Mouse (Mus musculus): ENCODE results near the gene Osbpl2. TPM values are rescaled to one million over a fixed set of nuclear protein-coding genes. Genes with fewer than 3 reads are reported as not detected.

Osbpl2 gene
- polyA plus RNA-seq (2015; fragmentation: Nextera tagmentation; extraction: Ambion mirVana): 34.1 and 37.8 TPM in 2 replicates

GRCm38 (mm10) chr2:180118661-180119438 lies at the start of gene Osbpl2:
Gene Osbpl2, plus strand, starts transcription at chr2:180119306.
- WGBS: under 1% methylated on average over 55 of the region's 55 CpGs
- Histone ChIP-seq H3K27me3 (replicated peaks) (no peaks in the 10 kb centered on the region), H3K9ac (peak within 1 kb of the TSS; percentile 94), H3K9me3 (no peaks in the 10 kb centered on the region), H3K4me2 (peak within 1 kb of the TSS; percentile 88), H3K4me3 (peak within 1 kb of the TSS; percentile 94), H3K27ac (replicated peaks) (peak within 1 kb of the TSS; percentile 84), H3K4me1 (peaks cover 64% of the 10 kb centered on the region), H3K36me3 (peaks cover 7% of the 10 kb centered on the region)
- peak; percentile 96 for ATAC-seq (ENCODE audit: extremely low read depth, insufficient number of reproducible peaks, low FRiP score, low TSS enrichment)

GRCm38 (mm10) chr2:180069770-180070480 lies 49.2 kb upstream of the Osbpl2 start:
- peak overlapping the region; percentile 81 for H3K27ac ChIP-seq (replicated peaks)
- H3K4me2 ChIP-seq: peak overlapping the region; percentile 95
- H3K4me3 ChIP-seq: peak overlapping the region; percentile 79
- no peaks in the 10 kb centered on the region for H3K27me3 ChIP-seq (replicated peaks)
- H3K9me3 ChIP-seq: no peaks in the 10 kb centered on the region
- ATAC-seq (ENCODE audit: extremely low read depth, insufficient number of reproducible peaks, low FRiP score, low TSS enrichment): no peak; the same call in 1 of the 2 replicates
- H3K9ac ChIP-seq: peak overlapping the region; percentile 85
- WGBS: 31% methylated on average over 20 of the region's 20 CpGs
- H3K4me1 ChIP-seq: peaks cover 15% of the 10 kb centered on the region
- peaks cover 38% of the 10 kb centered on the region for H3K36me3 ChIP-seq

- peak; percentile 82 for ATAC-seq (ENCODE audit: extremely low read depth, insufficient number of reproducible peaks, low FRiP score, low TSS enrichment)
Observed at GRCm38 (mm10) chr2:180070481-180071453, 48.3 kb upstream of the Osbpl2 start, which contains the start of gene Mtg2. Gene Mtg2, plus strand, starts transcription at chr2:180070588.

GRCm38 (mm10) chr2:180071671-180072070 lies 47.4 kb upstream of the Osbpl2 start:
- peak overlapping the region; percentile 14; the same call in 1 of the 2 replicates for H3K9ac ChIP-seq
- H3K27me3 ChIP-seq (replicated peaks): no peaks in the 10 kb centered on the region
- H3K4me2 ChIP-seq: no peak overlapping the region
- H3K9me3 ChIP-seq: no peaks in the 10 kb centered on the region
- no peak for ATAC-seq (ENCODE audit: extremely low read depth, insufficient number of reproducible peaks, low FRiP score, low TSS enrichment)
- peaks cover 15% of the 10 kb centered on the region for H3K4me1 ChIP-seq
- peaks cover 35% of the 10 kb centered on the region for H3K36me3 ChIP-seq
- H3K27ac ChIP-seq (replicated peaks): no peak overlapping the region
- H3K4me3 ChIP-seq: peak overlapping the region; percentile 79; the same call in 1 of the 2 replicates
- WGBS: 73% methylated on average over 2 of the region's 2 CpGs

More at GRCm38 (mm10) chr2:180070481-180071453, 48.3 kb upstream of the Osbpl2 start, which contains the start of gene Mtg2:
- Histone ChIP-seq H3K36me3 (peaks cover 35% of the 10 kb centered on the region), H3K4me1 (peaks cover 15% of the 10 kb centered on the region), H3K9ac (peak within 1 kb of the TSS; percentile 85), H3K4me3 (peak within 1 kb of the TSS; percentile 79), H3K4me2 (peak within 1 kb of the TSS; percentile 95), H3K9me3 (no peaks in the 10 kb centered on the region), H3K27ac (replicated peaks) (peak within 1 kb of the TSS; percentile 81), H3K27me3 (replicated peaks) (no peaks in the 10 kb centered on the region)
- WGBS: 5% methylated on average over 58 of the region's 58 CpGs

GRCm38 (mm10) chr2:180072886-180073285 lies 46.2 kb upstream of the Osbpl2 start:
- Histone ChIP-seq H3K36me3 (peaks cover 36% of the 10 kb centered on the region), H3K27me3 (replicated peaks) (no peaks in the 10 kb centered on the region), H3K4me3 (no peak overlapping the region), H3K4me1 (peaks cover 15% of the 10 kb centered on the region), H3K9me3 (no peaks in the 10 kb centered on the region), H3K9ac (no peak overlapping the region), H3K4me2 (no peak overlapping the region), H3K27ac (replicated peaks) (no peak overlapping the region)
- WGBS: 81% methylated on average over 7 of the region's 7 CpGs
- ATAC-seq (ENCODE audit: extremely low read depth, insufficient number of reproducible peaks, low FRiP score, low TSS enrichment): no peak

GRCm38 (mm10) chr2:180077622-180078021 lies 41.5 kb upstream of the Osbpl2 start:
- H3K9ac ChIP-seq: no peak overlapping the region
- no peak overlapping the region for H3K4me3 ChIP-seq
- ATAC-seq (ENCODE audit: extremely low read depth, insufficient number of reproducible peaks, low FRiP score, low TSS enrichment): no peak
- no peak overlapping the region for H3K4me2 ChIP-seq
- no peaks in the 10 kb centered on the region for H3K9me3 ChIP-seq
- H3K36me3 ChIP-seq: peaks cover 63% of the 10 kb centered on the region
- H3K27me3 ChIP-seq (replicated peaks): no peaks in the 10 kb centered on the region
- no peaks in the 10 kb centered on the region for H3K4me1 ChIP-seq
- WGBS: 76% methylated on average over 3 of the region's 3 CpGs
- H3K27ac ChIP-seq (replicated peaks): no peak overlapping the region

- Histone ChIP-seq H3K27me3 (replicated peaks) (no peaks in the 10 kb centered on the region), H3K36me3 (peaks cover 73% of the 10 kb centered on the region), H3K27ac (replicated peaks) (no peak overlapping the region), H3K4me3 (no peak overlapping the region), H3K9ac (no peak overlapping the region), H3K9me3 (no peaks in the 10 kb centered on the region), H3K4me1 (peaks cover 6% of the 10 kb centered on the region; the same call in 1 of the 2 replicates), H3K4me2 (no peak overlapping the region)
- 91% methylated on average over 8 of the region's 8 CpGs for WGBS
- ATAC-seq (ENCODE audit: extremely low read depth, insufficient number of reproducible peaks, low FRiP score, low TSS enrichment): no peak
Observed at GRCm38 (mm10) chr2:180080680-180081079, 38.4 kb upstream of the Osbpl2 start.

- Histone ChIP-seq H3K36me3 (peaks cover 73% of the 10 kb centered on the region), H3K27me3 (replicated peaks) (no peaks in the 10 kb centered on the region), H3K4me1 (peaks cover 6% of the 10 kb centered on the region; the same call in 1 of the 2 replicates), H3K9ac (no peak overlapping the region), H3K27ac (replicated peaks) (no peak overlapping the region), H3K4me3 (no peak overlapping the region), H3K9me3 (no peaks in the 10 kb centered on the region), H3K4me2 (no peak overlapping the region)
- no peak for ATAC-seq (ENCODE audit: extremely low read depth, insufficient number of reproducible peaks, low FRiP score, low TSS enrichment)
- 83% methylated on average over 10 of the region's 10 CpGs for WGBS
Observed at GRCm38 (mm10) chr2:180083063-180083462, 36.0 kb upstream of the Osbpl2 start.

GRCm38 (mm10) chr2:180084565-180084964 lies 34.5 kb upstream of the Osbpl2 start:
- Histone ChIP-seq H3K27ac (replicated peaks) (no peak overlapping the region), H3K36me3 (peaks cover 59% of the 10 kb centered on the region), H3K4me3 (no peak overlapping the region), H3K9me3 (no peaks in the 10 kb centered on the region), H3K4me1 (peaks cover 6% of the 10 kb centered on the region; the same call in 1 of the 2 replicates), H3K4me2 (no peak overlapping the region), H3K27me3 (replicated peaks) (0 out of 2 replicates have a peak, but pooled peaks cover 2% of the 10 kb centered on the region), H3K9ac (no peak overlapping the region)
- WGBS: 38% methylated on average over 3 of the region's 3 CpGs
- ATAC-seq (ENCODE audit: extremely low read depth, insufficient number of reproducible peaks, low FRiP score, low TSS enrichment): no peak

GRCm38 (mm10) chr2:180085926-180086636 lies 33.0 kb upstream of the Osbpl2 start:
- H3K9ac ChIP-seq: no peak overlapping the region
- no peak overlapping the region for H3K4me3 ChIP-seq
- no peak for ATAC-seq (ENCODE audit: extremely low read depth, insufficient number of reproducible peaks, low FRiP score, low TSS enrichment)
- H3K27ac ChIP-seq (replicated peaks): no peak overlapping the region
- peaks cover 6% of the 10 kb centered on the region; the same call in 1 of the 2 replicates for H3K4me1 ChIP-seq
- peaks cover 47% of the 10 kb centered on the region for H3K36me3 ChIP-seq
- no peaks in the 10 kb centered on the region for H3K9me3 ChIP-seq
- WGBS: 69% methylated on average over 16 of the region's 16 CpGs
- H3K4me2 ChIP-seq: no peak overlapping the region
- H3K27me3 ChIP-seq (replicated peaks): peaks cover 11% of the 10 kb centered on the region
